ENCODE assay signal across 1 mouse cellular context in genomic region chr16:57585201-57585600, GRCm38 (mm10).
A peak's percentile ranks its signal among the peaks of the same experiment; 100 is the strongest.
TF ChIP-seq lines count a peak whose summit lies in the region.

No protein-coding gene starts in this region.

TF ChIP-seq in MEL, 35 proteins besides CTCF, POLR2A, EP300 and RAD21 (continued from another document):
- TF ChIP-seq HCFC1 (IDR thresholded peaks at IDR 0.05; ENCODE audit: low read depth, low read length) (no peak), MXI1 (IDR thresholded peaks at IDR 0.05; ENCODE audit: low read depth, low read length) (no peak), TAL1 (IDR thresholded peaks at IDR 0.05; ENCODE audit: low read length) (no peak), ETS1 (IDR thresholded peaks at IDR 0.05; ENCODE audit: low read depth, low read length) (peak; percentile 33; the same call in 1 of the 2 replicates), TCF12 (IDR thresholded peaks at IDR 0.05; ENCODE audit: low read depth, low read length) (peak; percentile 36; the same call in 1 of the 2 replicates), POLR2AphosphoS2 (IDR thresholded peaks at IDR 0.05; ENCODE audit: low read length) (no peak), ZMIZ1 (IDR thresholded peaks at IDR 0.05; ENCODE audit: low read depth, low read length) (no peak), CHD2 (IDR thresholded peaks at IDR 0.05; ENCODE audit: low read length) (no peak), UBTF (IDR thresholded peaks at IDR 0.05; ENCODE audit: borderline replicate concordance, insufficient read depth, low read depth, low read length) (no peak), JUND (IDR thresholded peaks at IDR 0.05; ENCODE audit: low read depth, low read length) (no peak)
